In the genomic region with DNA sequence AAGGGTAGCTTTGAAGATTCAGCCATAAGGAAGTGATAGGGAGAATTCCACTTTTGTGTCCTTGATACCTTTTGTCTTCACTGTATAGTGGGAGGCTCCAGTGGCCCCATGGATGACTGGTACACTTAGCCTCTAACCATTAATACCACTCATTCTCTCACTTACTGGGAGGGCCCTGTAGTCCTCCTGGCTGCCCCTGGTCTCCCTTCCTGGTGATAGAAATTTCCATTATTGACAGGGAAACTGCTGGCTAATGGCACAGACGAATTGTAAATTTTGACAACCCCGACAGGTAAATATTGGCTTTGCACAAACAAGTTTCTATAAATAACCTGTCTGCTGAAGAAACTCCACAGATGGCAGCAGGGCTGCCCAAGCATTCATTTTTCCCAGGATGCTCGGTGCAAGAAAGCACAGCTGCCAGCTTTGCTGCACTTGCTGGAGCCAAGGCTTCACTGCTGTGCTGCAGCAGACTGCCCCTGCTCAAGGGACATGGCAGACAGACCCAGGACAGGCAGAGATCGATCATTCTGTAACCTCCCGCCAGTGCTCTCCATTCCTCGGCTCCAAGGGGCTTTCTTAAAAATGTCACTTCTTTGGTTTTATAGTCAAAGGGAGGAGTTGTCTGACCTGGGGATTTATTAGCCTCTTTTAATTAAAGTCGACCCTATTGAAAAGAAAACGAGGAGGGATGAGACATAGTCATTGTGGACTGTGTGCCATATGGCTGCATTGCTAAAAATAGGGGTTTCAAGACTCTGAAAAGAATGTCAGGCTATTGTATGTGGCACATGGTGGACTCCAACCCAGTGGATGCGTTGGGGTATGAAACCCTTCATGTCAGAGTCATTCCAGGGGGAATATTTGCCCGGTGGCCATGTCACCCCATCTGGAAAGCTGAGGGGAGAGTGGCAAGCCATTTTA, we compare ENCODE assay signal across 12 mouse cellular contexts.
DNase-seq lines count a peak whose midpoint lies in the region; ATAC-seq and TF ChIP-seq lines count a peak whose summit lies in the region.
"Had no signal": no experiment of that assay in that cellular context is flagged by ENCODE, and none has a peak within 500 bp of the region (broad histone marks: within the 10 kb centered on the region; RNA-seq: fewer than 3 reads in every experiment).

No protein-coding gene starts in this region.

- WGBS in hindbrain, embryonic 10.5 days, result 51% methylated on average over 10 of the region's 10 CpGs
- WGBS in hindbrain, postnatal 0 days, result 33% methylated on average over 10 of the region's 10 CpGs
- WGBS in neural tube, embryonic 14.5 days, result 15% methylated on average over 10 of the region's 10 CpGs

- H3K27me3 ChIP-seq in hindbrain, embryonic 10.5 days (ENCODE audit: insufficient read depth, poor library complexity, severe bottlenecking), result no peaks in the 10 kb centered on the region
- H3K27me3 ChIP-seq in hindbrain, postnatal 0 days (ENCODE audit: insufficient read depth, low read length), result no peaks in the 10 kb centered on the region
- H3K27me3 ChIP-seq in neural tube, embryonic 14.5 days (ENCODE audit: control insufficient read depth, insufficient read depth, low read length), result no peaks in the 10 kb centered on the region

- H3K36me3 ChIP-seq in hindbrain, embryonic 10.5 days, result no peaks in the 10 kb centered on the region
- H3K36me3 ChIP-seq in hindbrain, postnatal 0 days (ENCODE audit: insufficient read depth, low read length), result no peaks in the 10 kb centered on the region
- H3K36me3 ChIP-seq in neural tube, embryonic 14.5 days (ENCODE audit: control insufficient read depth, insufficient read depth, low read length), result no peaks in the 10 kb centered on the region

- no peak overlapping the region for H3K4me3 ChIP-seq in hindbrain, embryonic 10.5 days
- H3K4me3 ChIP-seq in hindbrain, postnatal 0 days (ENCODE audit: low read length), result no peak overlapping the region
- H3K4me3 ChIP-seq in neural tube, embryonic 14.5 days (ENCODE audit: low read depth, low read length), result no peak overlapping the region
- H3K4me3 ChIP-seq: heart, adult 2 months had no signal

- ATAC-seq in hindbrain, postnatal 0 days, result peak; percentile 70
- ATAC-seq in neural tube, embryonic 14.5 days (ENCODE audit: low read depth), result peak; percentile 82
- ATAC-seq in megakaryocyte, adult 5-6 weeks (ENCODE audit: poor library complexity, severe bottlenecking), result no peak

- no peak overlapping the region for H3K4me2 ChIP-seq in hindbrain, postnatal 0 days (ENCODE audit: low read depth, low read length)
- 0 out of 2 replicates have a peak overlapping the region, but pooled peaks have one; percentile 15 for H3K4me2 ChIP-seq in neural tube, embryonic 14.5 days (ENCODE audit: low read depth, low read length)

- peak; percentile 34 to 41 for DNase-seq in left cerebral cortex, postnatal 14 days (ENCODE audit: low spot score in 2 of 2)
- DNase-seq in left cerebral cortex, postnatal 10 days (ENCODE audit: extremely low spot score in 1 of 2, low spot score in 2 of 2), result no peak
- peak; percentile 14 for DNase-seq in hindbrain, embryonic 10.5 days (ENCODE audit: low spot score)
- DNase-seq in hindbrain, postnatal 0 days (ENCODE audit: low spot score), result peak; percentile 63
- no peak for DNase-seq in adrenal gland, adult 8-10 months
- DNase-seq: adrenal gland, adult 2 months; cerebellum, adult 8-10 months; heart, adult 2 months; lung, adult 2 months; thymus, postnatal 25 days had no signal

- no peaks in the 10 kb centered on the region for H3K9me3 ChIP-seq in hindbrain, embryonic 10.5 days
- H3K9me3 ChIP-seq in hindbrain, postnatal 0 days (ENCODE audit: low read length), result no peaks in the 10 kb centered on the region
- no peaks in the 10 kb centered on the region for H3K9me3 ChIP-seq in neural tube, embryonic 14.5 days (ENCODE audit: control insufficient read depth, low read length)

- H3K9ac ChIP-seq in hindbrain, postnatal 0 days (replicated peaks; ENCODE audit: low read length), result 0 out of 2 replicates have a peak overlapping the region, but pooled peaks have one; percentile 9
- H3K9ac ChIP-seq in neural tube, embryonic 14.5 days (replicated peaks; ENCODE audit: low read depth, low read length), result no peak overlapping the region

- H3K4me1 ChIP-seq in hindbrain, embryonic 10.5 days (replicated peaks), result peaks cover 15% of the 10 kb centered on the region; the same call in 1 of the 2 replicates
- peaks cover 7% of the 10 kb centered on the region; the same call in 1 of the 2 replicates for H3K4me1 ChIP-seq in hindbrain, postnatal 0 days (ENCODE audit: insufficient read depth, low read length)
- H3K4me1 ChIP-seq in neural tube, embryonic 14.5 days (ENCODE audit: control insufficient read depth, insufficient read depth, low read length), result peaks cover 6% of the 10 kb centered on the region; the same call in 1 of the 2 replicates

- TF ChIP-seq CTCF in hindbrain, postnatal 0 days (IDR thresholded peaks at IDR 0.05; ENCODE audit: low read depth), result no peak

- intact Hi-C loops in left cerebral cortex, postnatal 14 days (cut with DNase I), result no loop called here
- intact Hi-C loops in left cerebral cortex, postnatal 10 days (cut with DNase I), result no loop called here

- H3K27ac ChIP-seq in hindbrain, embryonic 10.5 days, result no peak overlapping the region
- H3K27ac ChIP-seq in hindbrain, postnatal 0 days, result peak overlapping the region; percentile 56; the same call in 1 of the 2 replicates
- peak overlapping the region; percentile 36; the same call in 1 of the 2 replicates for H3K27ac ChIP-seq in neural tube, embryonic 14.5 days (ENCODE audit: low read depth, low read length)
- H3K27ac ChIP-seq: heart, adult 2 months had no signal

Comparison
In these comparisons a context has a peak if more than half of its experiments do, and no peak if none do; other contexts are left out.
1. DNase-seq: peak in left cerebral cortex, postnatal 14 days (2 of 2), hindbrain, embryonic 10.5 days (single experiment) and hindbrain, postnatal 0 days (single experiment); none in left cerebral cortex, postnatal 10 days (0 of 2) and adrenal gland, adult 8-10 months (single experiment).